Mouse (Mus musculus) cortical plate, adult 2 months (tissue): ENCODE data around the gene Slc25a23.

ENCODE experiments used
- CTCF ChIP-seq: fragments of 200-500 bp; IDR thresholded peaks from 2 replicates; pipeline ENCODE4 v1.5.1; 2011; ENCODE audit warnings: mild to moderate bottlenecking, control low read depth, low read length; ENCODE audit not compliant: insufficient read depth; ENCODE audit errors: extremely low read depth
- POLR2A ChIP-seq: fragments of 200-500 bp; IDR thresholded peaks from 2 replicates; pipeline ENCODE4 v1.6.1; 2011; ENCODE audit warnings: mild to moderate bottlenecking, low read length, control low read depth; ENCODE audit not compliant: insufficient read depth; ENCODE audit errors: extremely low read depth

DNA sequence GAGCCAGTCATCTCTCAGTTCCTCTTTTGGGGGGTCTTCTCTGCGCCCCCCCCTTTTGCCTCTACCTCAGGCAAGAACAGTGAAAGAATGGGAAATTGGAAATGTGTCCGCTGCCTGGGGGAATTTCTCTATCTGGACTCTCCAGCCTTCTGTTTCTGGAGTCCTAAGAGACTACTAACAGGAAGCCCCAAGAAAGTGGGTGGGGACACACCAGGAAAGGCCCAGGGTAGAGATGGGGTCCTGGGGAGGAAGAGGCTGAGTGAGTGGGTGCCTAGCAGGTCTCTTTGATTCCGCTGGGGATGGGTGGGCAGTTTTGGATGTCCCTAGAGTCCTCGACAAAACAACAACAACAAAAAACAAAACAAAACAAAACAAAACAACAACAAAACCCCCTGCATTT is 44.8 kb upstream of the Slc25a23 start:
- no peak for TF ChIP-seq CTCF
- no peak for TF ChIP-seq POLR2A
